Mouse (Mus musculus) erythroid progenitor cell, adult 5-6 weeks (primary cell): ENCODE results near the gene Cpa1. TPM values are rescaled to one million over a fixed set of nuclear protein-coding genes. Genes with fewer than 3 reads are reported as not detected.

ENCODE experiments used
- ATAC-seq: replicated peaks from 2 replicates; pipeline ENCODE4 v1.8.0; 2016; ENCODE audit warnings: moderate number of reproducible peaks, mild to moderate bottlenecking, moderate TSS enrichment, inconsistent platforms; ENCODE audit not compliant: poor library complexity, low FRiP score, severe bottlenecking
- total RNA-seq, 2 experiments: library from RNA; stranded (forward) in 1 of 2; stranded (reverse) in 1 of 2; fragments of 150-400 nt in 1 of 2; fragments of 186-747, 209-891 nt in 1 of 2; gene quantifications; 2 replicates each; pipeline versions ENCODE4 v1.2.3 to v1.2.4; 2015 to 2017; ENCODE audit warnings: low replicate concordance in 2 of 2

Gene Cpa1
- total RNA-seq, 2 experiments from 2014 or later = not detected

DNA sequence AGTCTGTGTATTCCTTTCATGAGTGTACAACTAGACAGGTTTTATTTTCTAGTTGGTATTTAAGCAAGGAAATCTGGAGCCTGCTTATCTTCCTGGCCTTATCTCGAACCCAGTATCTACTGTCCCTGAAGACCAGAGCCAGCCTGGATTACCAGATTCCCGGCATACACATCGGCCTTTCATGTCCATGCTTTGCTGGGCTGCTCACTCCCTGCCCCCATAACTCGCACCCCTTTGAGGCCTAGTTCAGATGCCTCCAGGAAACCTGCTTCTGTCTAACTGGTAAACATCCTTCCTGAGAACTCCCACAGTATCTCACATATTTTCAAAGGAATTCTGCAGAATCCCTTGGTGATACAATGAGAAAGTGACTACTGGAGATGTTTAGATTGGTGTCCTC is 26.3 kb downstream of the Cpa1 start:
- no peak for ATAC-seq

DNA sequence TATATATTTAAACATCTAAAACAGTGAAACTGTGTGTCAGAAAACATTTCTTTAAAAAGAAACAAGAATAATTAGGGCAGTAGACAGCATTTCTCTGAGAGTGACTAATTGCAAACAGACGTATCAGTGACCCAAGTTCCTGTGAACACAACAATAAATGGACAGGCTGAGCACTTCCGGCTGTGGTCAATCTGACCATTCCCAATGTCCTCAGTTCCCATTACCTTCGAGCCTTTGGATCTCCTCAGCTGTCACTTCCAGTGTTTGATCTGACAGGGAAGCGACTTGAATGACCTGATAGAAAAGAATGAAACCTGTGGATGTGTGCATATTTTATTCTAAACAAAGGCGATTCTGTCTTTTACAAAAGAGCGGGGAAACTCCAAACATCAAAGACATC is 27.0 kb downstream of the Cpa1 start:
- no peak for ATAC-seq

DNA sequence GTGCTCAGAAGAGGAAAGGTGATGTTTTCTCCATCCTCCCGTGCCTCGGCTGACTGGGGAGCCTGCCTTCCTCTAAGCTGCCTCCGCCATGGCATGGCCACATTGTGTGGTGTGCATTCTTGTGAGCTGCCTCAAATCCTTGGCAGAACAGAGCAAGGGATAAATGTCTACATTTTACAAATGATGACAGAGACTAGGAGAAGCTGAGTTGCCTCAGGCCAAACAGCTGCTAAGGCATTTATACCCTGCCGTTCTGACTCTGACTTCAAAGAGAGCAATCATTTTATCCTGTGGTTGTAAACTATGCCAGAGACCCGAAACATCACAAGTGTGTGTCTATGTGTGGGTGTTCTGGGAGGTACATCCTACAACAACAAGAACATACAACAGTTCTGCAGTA is 28.6 kb downstream of the Cpa1 start:
- no peak for ATAC-seq

DNA sequence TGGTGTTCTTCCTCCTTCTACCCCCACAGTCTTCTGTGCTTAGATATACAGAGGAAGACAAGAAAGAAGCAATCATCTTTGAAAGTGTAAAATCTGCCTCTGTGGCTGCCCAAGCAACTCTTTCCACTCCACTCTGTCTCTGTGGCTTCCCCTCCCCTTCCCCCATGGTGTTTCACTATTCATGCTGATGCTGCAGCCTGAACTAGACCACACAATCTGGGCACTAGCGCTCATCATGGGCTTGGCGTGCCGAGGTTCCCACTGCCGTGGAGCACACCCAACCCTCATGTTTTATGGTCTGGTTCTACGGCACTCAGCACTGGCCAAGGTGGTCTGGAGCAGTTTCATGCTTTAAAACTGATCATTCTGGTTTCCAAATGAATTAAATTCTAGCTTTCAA is 32.7 kb downstream of the Cpa1 start:
- no peak for ATAC-seq

DNA sequence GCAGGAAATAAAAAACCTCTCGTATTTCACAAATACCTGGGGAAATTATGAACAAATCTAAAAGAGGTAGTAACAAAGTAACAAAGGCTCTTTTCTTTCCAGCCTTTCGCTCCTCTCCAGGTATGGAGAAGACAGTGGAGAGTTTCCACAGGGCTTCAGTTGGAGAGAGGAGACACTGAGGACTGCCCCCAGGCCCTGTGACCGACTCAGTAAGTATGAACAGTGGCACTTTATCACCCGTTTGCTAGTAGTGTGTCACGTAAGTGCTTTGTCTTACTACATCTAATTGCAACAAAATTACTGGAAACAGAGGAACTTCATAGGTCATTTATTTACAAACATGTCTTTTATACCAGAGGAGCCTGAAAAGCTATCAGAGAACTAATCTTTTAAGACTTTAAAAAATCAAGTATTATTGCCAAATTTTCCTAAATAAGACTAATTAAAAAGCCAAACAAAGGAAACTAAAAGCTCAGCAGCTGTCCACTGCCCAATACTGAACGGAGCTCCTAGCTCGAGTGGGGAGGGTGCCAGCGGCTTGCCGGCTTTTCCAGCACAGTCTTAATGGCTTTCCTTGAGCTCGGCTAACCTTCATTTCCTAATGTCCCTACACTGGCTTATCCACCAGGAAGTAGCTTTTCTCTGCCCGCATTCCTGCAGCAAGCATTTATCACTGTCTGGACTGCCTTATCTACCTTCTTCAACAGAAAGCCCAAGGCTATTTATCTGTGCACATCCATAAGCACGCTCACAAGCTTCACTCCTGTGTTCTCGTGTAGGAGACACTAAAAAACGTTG is 34.9 kb downstream of the Cpa1 start:
- peak; percentile 43; the same call in 1 of the 2 replicates for ATAC-seq

DNA sequence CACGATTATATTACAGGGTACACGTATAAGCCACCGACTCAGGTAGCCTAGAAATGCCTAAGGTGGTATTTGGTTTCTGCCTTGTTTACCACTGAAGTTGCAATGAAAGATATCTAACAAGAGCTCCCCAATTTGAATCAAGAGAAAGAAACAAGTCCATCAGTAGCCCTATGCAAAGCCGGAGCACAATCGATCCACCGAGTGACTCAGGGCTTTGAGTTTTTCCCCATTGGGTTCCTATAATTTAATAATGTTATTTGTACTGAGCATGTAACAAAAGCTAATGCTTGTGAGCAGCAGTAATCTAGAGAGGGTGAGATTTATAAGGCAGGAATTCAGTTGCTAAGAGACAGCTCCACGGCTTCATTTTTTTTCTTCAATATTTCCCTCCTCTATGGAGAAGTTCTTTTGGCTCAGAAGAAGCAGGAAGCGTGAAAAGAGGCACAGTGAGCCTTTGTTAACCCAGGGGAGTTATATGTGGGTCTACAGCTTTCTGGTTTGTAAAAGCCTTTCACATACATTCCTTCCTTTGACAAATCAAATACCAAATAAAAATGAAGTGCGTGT is 35.8 kb downstream of the Cpa1 start:
- no peak for ATAC-seq

DNA sequence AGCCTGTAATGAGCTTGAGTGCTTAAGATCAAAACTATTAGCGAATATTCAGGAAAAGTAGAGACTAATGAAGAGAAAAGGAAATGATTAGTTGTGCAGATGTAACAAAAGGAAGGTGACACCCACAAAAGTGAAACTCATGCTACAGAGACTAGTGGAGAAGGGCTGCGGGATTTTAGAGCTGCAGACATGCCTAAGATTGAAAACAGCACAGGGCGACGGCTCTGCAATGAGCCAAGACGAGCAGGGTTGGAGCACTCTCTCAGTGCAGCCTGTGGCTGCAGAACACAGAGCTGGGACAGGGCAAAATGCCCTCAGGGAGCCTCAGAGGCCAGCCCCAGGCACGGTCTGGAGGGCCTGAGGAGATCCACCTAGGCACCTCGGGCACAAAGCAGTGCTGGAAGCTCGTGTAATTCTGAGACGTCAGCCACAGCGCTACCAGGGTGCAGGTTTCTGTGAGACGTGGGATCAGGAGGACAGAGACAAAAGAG is 36.3 kb downstream of the Cpa1 start:
- no peak for ATAC-seq

DNA sequence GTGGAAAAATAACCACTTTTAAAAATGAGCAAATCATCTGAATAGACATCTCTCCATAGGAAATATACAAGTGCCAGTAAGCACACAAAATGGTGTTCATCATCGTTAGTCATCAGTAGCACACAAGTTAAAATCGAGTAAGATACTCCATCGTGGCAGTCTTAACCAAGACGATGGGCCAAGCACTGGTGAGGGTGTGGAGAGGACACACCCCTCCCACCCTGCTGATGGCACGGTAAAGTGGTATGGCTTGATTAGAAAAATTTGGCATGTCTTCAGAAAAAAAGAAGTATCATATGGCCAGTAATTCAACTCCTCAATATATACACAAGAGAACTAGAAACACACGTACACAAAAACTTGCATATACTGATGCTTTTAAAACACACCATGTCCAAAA is 37.5 kb downstream of the Cpa1 start:
- ATAC-seq = peak; percentile 93

DNA sequence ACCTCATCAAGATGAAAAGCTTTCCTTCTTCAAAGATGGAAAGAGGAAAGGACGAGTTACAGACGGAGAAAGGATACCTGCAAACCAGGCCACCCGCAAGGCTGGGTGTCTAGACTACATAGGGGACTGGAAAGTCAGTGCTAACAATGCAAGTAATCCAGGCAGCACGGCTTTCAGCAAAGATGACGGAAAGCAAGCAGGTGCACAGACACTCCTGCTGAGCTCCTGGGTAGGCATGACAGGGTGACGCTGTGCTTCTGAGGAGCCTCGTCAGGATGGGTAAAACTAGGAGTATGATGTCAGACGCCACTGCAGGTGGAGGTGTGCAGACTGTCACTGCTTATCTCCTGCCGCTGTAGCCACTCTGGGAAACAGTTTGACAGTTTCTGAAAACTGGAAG is 38.6 kb downstream of the Cpa1 start:
- no peak for ATAC-seq

DNA sequence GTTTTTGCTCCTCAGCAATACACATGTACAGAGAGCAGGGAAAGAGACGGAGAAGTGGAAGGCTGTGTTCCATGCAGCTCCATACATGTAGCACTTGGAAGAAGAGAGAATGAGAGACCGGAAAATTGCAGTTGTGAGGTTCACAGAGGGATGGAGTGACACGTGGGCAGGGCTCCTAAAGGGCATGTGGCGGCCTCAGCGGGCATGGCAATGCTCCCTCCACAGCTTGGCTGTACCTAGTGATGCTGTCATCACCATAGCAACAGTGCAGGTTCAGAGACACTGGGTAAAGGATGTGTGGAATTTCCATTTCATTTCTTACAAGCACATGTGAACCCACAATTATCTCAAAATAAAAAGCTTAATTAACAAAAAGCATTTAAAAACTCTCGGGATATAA is 39.5 kb downstream of the Cpa1 start:
- no peak for ATAC-seq

DNA sequence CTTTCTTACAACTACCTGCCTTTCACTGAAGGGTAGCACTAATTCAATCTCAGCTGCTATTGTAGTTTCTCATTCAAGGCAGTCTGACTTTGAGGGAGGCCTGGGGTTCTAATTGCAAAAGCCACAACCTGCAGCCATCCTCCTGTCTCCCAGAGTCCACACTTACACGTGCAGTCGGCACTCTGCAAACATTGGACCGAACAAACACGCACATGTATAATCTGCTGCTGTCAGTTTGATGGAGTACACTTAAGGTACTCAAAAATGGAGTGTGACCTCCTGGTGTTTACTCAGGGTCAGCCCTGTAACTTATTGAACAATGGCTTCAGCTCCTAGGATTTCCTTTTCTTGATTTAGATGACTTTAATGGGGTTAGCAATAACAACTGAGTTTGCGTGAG is 40.5 kb downstream of the Cpa1 start:
- no peak for ATAC-seq

DNA sequence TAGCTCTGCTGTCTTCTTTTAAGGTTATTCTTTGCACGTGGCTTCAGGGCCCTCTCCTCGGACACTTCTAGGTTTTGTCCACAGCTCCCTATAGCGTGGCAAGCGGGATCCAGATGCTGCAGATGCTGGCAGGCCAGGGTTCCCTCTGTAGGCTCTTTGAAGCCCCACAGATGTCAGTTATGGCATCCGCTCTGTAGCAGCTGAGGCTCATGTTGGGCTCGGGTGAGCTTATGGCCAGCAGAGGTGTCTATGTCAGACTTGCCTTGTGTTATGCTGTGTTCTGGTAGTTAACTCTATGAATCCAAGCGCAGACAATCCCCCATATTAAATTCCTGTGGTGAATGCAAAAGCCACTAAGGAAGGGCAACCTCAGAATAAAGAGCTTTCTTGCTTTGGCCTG is 41.4 kb downstream of the Cpa1 start:
- no peak for ATAC-seq

DNA sequence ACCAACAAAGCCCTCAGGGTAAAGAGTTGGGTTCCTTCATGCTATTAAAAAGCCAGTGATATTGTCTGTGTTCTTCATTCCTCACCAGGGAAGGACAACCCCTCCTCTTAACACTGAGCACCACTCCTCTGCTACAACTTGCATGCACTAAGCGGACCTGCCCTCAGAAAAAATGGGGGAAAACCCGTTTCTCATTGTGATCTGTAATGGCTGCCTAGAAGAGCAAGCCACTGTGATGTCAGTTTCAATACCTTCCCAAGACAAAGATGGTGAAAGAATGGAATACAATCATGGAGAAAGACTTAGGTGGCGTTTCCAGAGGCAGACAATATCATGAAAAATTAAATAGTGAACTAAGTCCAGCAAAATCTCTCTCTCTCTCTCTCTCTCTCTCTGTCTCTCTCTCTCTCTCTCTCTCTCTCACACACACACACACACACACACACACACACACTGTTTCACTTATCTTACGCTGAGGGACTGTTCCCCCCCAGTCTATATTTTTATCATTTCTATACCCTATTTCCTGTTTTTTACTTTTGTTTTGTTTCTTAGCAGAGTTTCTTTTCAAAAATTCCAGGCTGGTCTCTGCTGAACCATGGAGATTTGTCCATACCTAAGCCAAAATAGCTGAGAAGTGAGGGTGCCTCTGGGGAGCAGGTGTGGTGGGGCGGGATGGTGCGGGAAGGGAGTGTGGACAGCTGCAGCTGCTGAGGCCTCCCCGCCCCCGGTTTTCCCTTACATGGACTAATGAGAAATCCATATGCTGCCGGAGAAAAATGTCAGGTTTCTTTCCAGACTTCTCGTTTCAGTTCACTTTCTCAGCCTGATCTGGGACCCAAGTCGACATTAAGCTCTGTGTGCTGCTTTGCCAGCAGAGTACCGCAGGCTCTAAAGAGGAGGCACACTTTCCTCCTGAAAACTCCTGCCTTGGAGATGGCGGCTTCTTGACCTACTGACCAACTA is 43.2 kb downstream of the Cpa1 start:
- ATAC-seq = no peak

DNA sequence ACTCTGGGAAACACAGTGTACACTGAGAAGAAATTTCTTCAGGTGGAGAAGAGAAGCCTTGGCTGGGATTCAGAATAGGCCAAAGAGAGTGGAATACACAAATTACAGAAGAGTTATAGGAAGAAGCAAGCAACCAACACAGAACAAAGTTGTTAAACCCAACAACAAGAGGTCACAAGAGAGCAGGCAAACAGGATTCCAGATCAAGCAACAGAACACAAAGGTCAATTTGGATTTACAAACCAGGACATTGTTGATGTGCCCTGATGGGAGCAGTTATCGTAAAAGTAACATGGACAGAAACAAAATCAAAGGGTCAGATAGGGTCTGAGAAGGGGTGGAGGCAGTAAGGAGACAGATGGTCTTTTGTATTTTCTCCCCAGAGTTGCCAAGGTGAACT is 45.6 kb downstream of the Cpa1 start:
- ATAC-seq = no peak

DNA sequence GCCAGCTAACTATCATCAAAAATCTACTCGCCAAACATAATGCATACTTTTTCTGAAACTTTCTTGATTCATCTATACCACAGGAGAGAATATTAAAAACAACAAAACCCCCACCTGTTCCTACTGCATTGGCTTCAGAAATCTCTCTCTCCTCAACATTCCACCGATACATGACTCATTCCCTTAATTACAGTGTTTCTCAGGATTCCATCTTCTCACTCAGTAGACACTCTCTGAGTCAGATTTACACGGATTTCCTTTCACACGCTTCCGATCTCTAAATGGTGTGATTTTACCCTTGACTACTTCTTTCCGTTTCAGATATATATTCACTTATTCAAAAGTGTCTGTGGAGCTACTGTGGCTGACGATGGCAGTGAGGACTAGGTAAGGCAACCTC is 48.2 kb downstream of the Cpa1 start:
- ATAC-seq = no peak

DNA sequence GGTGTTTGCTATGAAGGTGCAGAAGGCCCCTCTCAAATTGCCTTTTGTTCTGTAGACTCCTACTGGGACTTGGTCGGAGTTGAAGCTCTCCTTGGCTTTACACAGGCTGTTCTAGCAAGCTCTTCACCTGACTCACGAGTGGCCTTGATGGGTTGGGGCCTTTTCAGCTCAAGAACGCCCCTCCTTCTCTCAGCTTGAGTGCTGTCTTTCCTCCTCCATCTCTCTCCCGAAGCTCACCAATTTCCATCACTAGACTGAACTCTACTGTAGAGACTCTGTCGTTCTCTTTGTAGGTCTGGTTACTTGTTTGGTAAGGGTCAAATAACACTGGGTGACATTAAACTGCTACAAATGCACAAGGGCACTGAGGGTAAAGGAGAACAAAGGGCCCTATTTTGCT is 53.8 kb downstream of the Cpa1 start:
- no peak for ATAC-seq

DNA sequence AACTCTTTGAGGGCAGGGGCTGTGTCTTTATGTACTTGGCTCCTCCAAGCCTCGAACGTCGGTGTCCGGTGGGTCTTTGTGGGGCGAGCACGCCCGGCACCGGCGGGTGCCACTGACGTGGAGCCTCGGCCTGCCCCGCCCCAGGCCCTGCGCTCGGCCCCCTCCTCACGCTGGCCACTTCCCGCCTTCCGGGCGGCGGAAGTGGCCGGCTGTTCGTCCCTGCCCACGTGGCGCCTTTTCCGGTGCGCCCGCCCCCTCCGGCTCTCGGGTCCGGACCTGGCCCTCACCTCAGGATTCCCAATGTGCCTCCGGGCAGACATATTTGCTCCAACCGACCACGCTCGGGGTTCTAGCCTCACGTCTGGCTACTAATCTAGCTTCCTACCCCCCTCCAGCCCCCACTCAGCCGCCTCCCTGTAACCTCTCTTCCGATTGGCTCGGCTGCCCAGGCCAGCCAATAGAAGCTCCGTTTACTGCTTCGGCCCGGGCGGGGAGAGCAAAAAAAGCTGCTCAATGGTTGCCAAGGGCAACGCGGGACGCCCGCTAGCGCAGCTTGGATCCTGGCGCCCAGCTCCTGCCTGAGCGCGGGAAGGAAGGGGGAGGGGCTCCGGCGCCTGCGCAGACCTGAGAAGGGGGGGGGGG is 54.5 kb downstream of the Cpa1 start, which contains the start of gene Cep41:
Gene Cep41 (minus strand): TSS at position 400 of the 642 bp plus-strand sequence.
- ATAC-seq = peak; percentile 95

DNA sequence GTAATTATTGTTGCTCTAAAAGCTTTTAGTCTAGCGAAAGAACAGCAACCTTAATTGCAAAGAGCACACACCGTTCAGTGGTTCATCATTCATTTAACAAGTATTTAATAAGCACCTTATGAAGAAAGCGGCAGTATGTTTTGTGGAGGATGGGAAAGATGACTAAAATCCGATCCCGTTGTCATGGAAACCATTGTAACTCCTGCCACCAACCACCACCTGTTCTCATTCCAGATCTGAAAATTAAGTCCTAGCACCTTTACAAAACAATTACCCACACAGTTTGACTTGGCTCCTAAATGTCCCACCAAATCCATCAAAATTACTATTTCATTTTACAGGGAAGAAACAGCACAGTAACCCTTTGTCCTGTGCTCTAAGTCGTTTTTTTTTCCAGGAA is 55.2 kb downstream of the Cpa1 start:
- ATAC-seq = no peak
